ENCODE assay signal across 8 mouse cellular contexts in the genomic region with DNA sequence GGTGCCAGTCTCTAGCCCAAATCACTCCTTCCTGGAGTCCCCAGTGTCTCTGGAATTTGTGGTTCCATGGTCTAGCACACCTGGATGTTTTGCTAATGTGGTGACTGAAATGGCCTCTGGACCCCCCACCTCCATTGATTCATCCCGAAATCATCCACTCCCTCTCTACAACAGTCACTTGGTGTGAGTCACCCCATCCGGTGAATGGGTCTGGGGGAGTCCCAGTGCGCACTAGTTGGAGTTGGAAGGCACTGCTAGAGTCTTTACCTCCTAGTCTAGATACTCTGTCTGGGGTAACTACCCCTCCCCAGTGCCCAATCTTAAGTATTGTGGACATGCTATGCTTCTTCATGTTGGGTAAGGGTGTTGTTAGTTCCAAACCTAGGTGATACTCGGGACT. TPM values are rescaled to one million over a fixed set of nuclear protein-coding genes. Genes with fewer than 3 reads are reported as not detected.
A peak's percentile ranks its signal among the peaks of the same experiment; 100 is the strongest.
DNase-seq lines count a peak whose midpoint lies in the region; ATAC-seq lines count a peak whose summit lies in the region.

No protein-coding gene starts in this region.

- no peaks in the 10 kb centered on the region for H3K27me3 ChIP-seq in heart, embryonic 13.5 days (replicated peaks)
- H3K27me3 ChIP-seq in hindbrain, embryonic 10.5 days (ENCODE audit: insufficient read depth, poor library complexity, severe bottlenecking) = no peaks in the 10 kb centered on the region
- no peaks in the 10 kb centered on the region; the same call in 1 of the 2 replicates for H3K27me3 ChIP-seq in midbrain, embryonic 12.5 days

- peak overlapping the region; percentile 67 for H3K27ac ChIP-seq in heart, embryonic 13.5 days (replicated peaks)
- peak overlapping the region; percentile 90 for H3K27ac ChIP-seq in hindbrain, embryonic 10.5 days
- H3K27ac ChIP-seq in midbrain, embryonic 12.5 days (replicated peaks) = no peak overlapping the region

- WGBS in heart, embryonic 13.5 days = 39% methylated on average over 4 of the region's 4 CpGs
- WGBS in hindbrain, embryonic 10.5 days = 67% methylated on average over 4 of the region's 4 CpGs
- 68% methylated on average over 4 of the region's 4 CpGs for WGBS in midbrain, embryonic 12.5 days

- H3K9ac ChIP-seq in heart, embryonic 13.5 days = peak overlapping the region; percentile 87
- H3K9ac ChIP-seq in midbrain, embryonic 12.5 days (replicated peaks) = peak overlapping the region; percentile 71; the same call in 1 of the 2 replicates

- peak overlapping the region; percentile 85 for H3K4me2 ChIP-seq in heart, embryonic 13.5 days
- H3K4me2 ChIP-seq in midbrain, embryonic 12.5 days (replicated peaks) = peak overlapping the region; percentile 65

- H3K4me3 ChIP-seq in heart, embryonic 13.5 days = peak overlapping the region; percentile 74
- H3K4me3 ChIP-seq in hindbrain, embryonic 10.5 days = peak overlapping the region; percentile 65
- peak overlapping the region; percentile 56 for H3K4me3 ChIP-seq in midbrain, embryonic 12.5 days

- H3K9me3 ChIP-seq in heart, embryonic 13.5 days = no peaks in the 10 kb centered on the region
- H3K9me3 ChIP-seq in hindbrain, embryonic 10.5 days = no peaks in the 10 kb centered on the region
- no peaks in the 10 kb centered on the region for H3K9me3 ChIP-seq in midbrain, embryonic 12.5 days

- no peak for DNase-seq in heart, postnatal 4 days
- peak; percentile 41 for DNase-seq in NIH3T3 (ENCODE audit: low read depth)
- no peak for DNase-seq in hindbrain, embryonic 10.5 days (ENCODE audit: low spot score)
- DNase-seq in layer of hippocampus, adult 8-10 months (ENCODE audit: low spot score in 2 of 2) = no peak
- DNase-seq in right cerebral cortex, postnatal 25 days = no peak
- no peak for DNase-seq in spleen, postnatal 14 days (ENCODE audit: low spot score in 2 of 2)

- H3K36me3 ChIP-seq in heart, embryonic 13.5 days = peaks cover 29% of the 10 kb centered on the region
- peaks cover 14% of the 10 kb centered on the region for H3K36me3 ChIP-seq in hindbrain, embryonic 10.5 days
- H3K36me3 ChIP-seq in midbrain, embryonic 12.5 days = peaks cover 1% of the 10 kb centered on the region; the same call in 1 of the 2 replicates

- H3K4me1 ChIP-seq in heart, embryonic 13.5 days = peaks cover 46% of the 10 kb centered on the region
- H3K4me1 ChIP-seq in hindbrain, embryonic 10.5 days (replicated peaks) = peaks cover 55% of the 10 kb centered on the region
- peaks cover 34% of the 10 kb centered on the region for H3K4me1 ChIP-seq in midbrain, embryonic 12.5 days

- ATAC-seq in heart, embryonic 13.5 days (ENCODE audit: extremely low read depth, insufficient number of reproducible peaks, low FRiP score, low TSS enrichment) = no peak
- ATAC-seq in midbrain, embryonic 12.5 days (ENCODE audit: low FRiP score, low read depth) = no peak

RNA-seq across cellular contexts. Expression of a gene that starts 2.1 kb away (rescaled TPM):
- 77.1 and 79.5 TPM in 2 replicates for polyA plus RNA-seq in heart, embryonic 13.5 days (2015; fragmentation: Nextera tagmentation; extraction: Ambion mirVana)
- 100 to 1,000 TPM; 188 to 190 TPM for total RNA-seq in heart, postnatal 4 days (2021)
- polyA plus RNA-seq in hindbrain, embryonic 10.5 days (2016; fragmentation: Nextera tagmentation; extraction: Ambion mirVana) = 43.2 and 46.1 TPM in 2 replicates
- 36.8 and 39.2 TPM in 2 replicates for polyA plus RNA-seq in midbrain, embryonic 12.5 days (2016; fragmentation: Nextera tagmentation; extraction: Ambion mirVana)
- total RNA-seq in layer of hippocampus, adult 8-10 months (2022) = 10 to 100 TPM in 1 of 4 experiments, 1 to 10 TPM in 3; 6.4 to 12.1 (median 8.3) TPM

RNA-seq across cellular contexts. Expression of a gene that starts 23.9 kb away (rescaled TPM):
- polyA plus RNA-seq in heart, embryonic 13.5 days (2015; fragmentation: Nextera tagmentation; extraction: Ambion mirVana) = 128 and 130 TPM in 2 replicates
- total RNA-seq in heart, postnatal 4 days (2021) = 10 to 100 TPM; 55.7 to 59.2 TPM
- 60.3 and 73.5 TPM in 2 replicates for polyA plus RNA-seq in hindbrain, embryonic 10.5 days (2016; fragmentation: Nextera tagmentation; extraction: Ambion mirVana)
- polyA plus RNA-seq in midbrain, embryonic 12.5 days (2016; fragmentation: Nextera tagmentation; extraction: Ambion mirVana) = 55.4 and 69.3 TPM in 2 replicates
- total RNA-seq in layer of hippocampus, adult 8-10 months (2022) = 100 to 1,000 TPM; 161 to 198 (median 177) TPM

RNA-seq across cellular contexts. Expression of a gene that starts 33.7 kb away (rescaled TPM):
- 9.0 and 10.0 TPM in 2 replicates for polyA plus RNA-seq in heart, embryonic 13.5 days (2015; fragmentation: Nextera tagmentation; extraction: Ambion mirVana)
- total RNA-seq in heart, postnatal 4 days (2021) = 10 to 100 TPM; 17.2 to 21.1 TPM
- 0.21 and 0.37 TPM in 2 replicates for polyA plus RNA-seq in hindbrain, embryonic 10.5 days (2016; fragmentation: Nextera tagmentation; extraction: Ambion mirVana)
- polyA plus RNA-seq in midbrain, embryonic 12.5 days (2016; fragmentation: Nextera tagmentation; extraction: Ambion mirVana) = 0.38 and 0.68 TPM in 2 replicates
- 10 to 100 TPM; 67.5 to 75.8 (median 73.6) TPM for total RNA-seq in layer of hippocampus, adult 8-10 months (2022)

RNA-seq across cellular contexts. Expression of a gene that starts 50.3 kb away (rescaled TPM):
- polyA plus RNA-seq in heart, embryonic 13.5 days (2015; fragmentation: Nextera tagmentation; extraction: Ambion mirVana) = 0.11 and 0.16 TPM in 2 replicates
- under 1 TPM; 0.11 to 0.24 TPM for total RNA-seq in heart, postnatal 4 days (2021)
- polyA plus RNA-seq in hindbrain, embryonic 10.5 days (2016; fragmentation: Nextera tagmentation; extraction: Ambion mirVana) = 0.99 and 1.5 TPM in 2 replicates
- 0.67 and 0.98 TPM in 2 replicates for polyA plus RNA-seq in midbrain, embryonic 12.5 days (2016; fragmentation: Nextera tagmentation; extraction: Ambion mirVana)
- total RNA-seq in layer of hippocampus, adult 8-10 months (2022) = 1 to 10 TPM in 3 of 4 experiments, under 1 TPM in 1; 0.99 to 1.7 (median 1.5) TPM
